Mouse (Mus musculus) midbrain, embryonic 11.5 days (tissue): ENCODE data around the gene Gna11. TPM values are rescaled to one million over a fixed set of nuclear protein-coding genes. Genes with fewer than 3 reads are reported as not detected.
A peak's percentile ranks its signal among the peaks of the same experiment; 100 is the strongest.

Experiments
- ATAC-seq: fragments of 200-750 bp; cut with Nextera tagmentation; 2 replicates; pipeline ENCODE4 v1.8.0; 2017; ENCODE audit warnings: moderate TSS enrichment, moderate library complexity; ENCODE audit not compliant: low FRiP score
- DNase-seq: peaks from one replicate; pipeline ENCODE4 v3.0.0; 2015; ENCODE audit warnings: low spot score; ENCODE audit errors: missing footprints
- H3K27ac ChIP-seq: fragments of 300-500 bp; sonication (generic); 2 replicates; pipeline ENCODE4 v1.5.1; 2014; ENCODE audit warnings: low read depth, low read length
- H3K27me3 ChIP-seq: fragments of 300-500 bp; sonication (generic); 2 replicates; pipeline ENCODE4 v1.6.1; 2014; ENCODE audit warnings: mild to moderate bottlenecking, low read length, moderate library complexity, mixed read lengths; ENCODE audit not compliant: control insufficient read depth, insufficient read depth
- H3K36me3 ChIP-seq: fragments of 300-500 bp; sonication (generic); 2 replicates; pipeline ENCODE4 v1.6.1; 2014; ENCODE audit warnings: mild to moderate bottlenecking, low read length, moderate library complexity, mixed read lengths; ENCODE audit not compliant: control insufficient read depth, insufficient read depth
- H3K4me1 ChIP-seq: fragments of 300-500 bp; sonication (generic); 2 replicates; pipeline ENCODE4 v1.6.1; 2014; ENCODE audit warnings: low read length; ENCODE audit not compliant: control insufficient read depth, insufficient read depth
- H3K4me2 ChIP-seq: fragments of 300-500 bp; sonication (generic); 2 replicates; pipeline ENCODE4 v1.6.1; 2014; ENCODE audit warnings: mild to moderate bottlenecking, moderate library complexity
- H3K4me3 ChIP-seq: fragments of 300-500 bp; sonication (generic); 2 replicates; pipeline ENCODE4 v1.5.1; 2014; ENCODE audit warnings: low read depth, low read length
- H3K9ac ChIP-seq: fragments of 300-500 bp; sonication (generic); 2 replicates; pipeline ENCODE4 v1.6.1; 2014; ENCODE audit warnings: low read length
- H3K9me3 ChIP-seq: fragments of 300-500 bp; sonication (generic); 2 replicates; pipeline ENCODE4 v1.6.1; 2016; ENCODE audit warnings: low read length; ENCODE audit not compliant: control insufficient read depth
- WGBS: fragments of 180-500 bp; shearing (Covaris S2); extraction: QIAGEN DNeasy Blood & Tissue Kit; methylation state at CpG from one replicate; pipeline ENCODE4 v1.1.7; 2014; 5-methylcytosine and 5-hydroxymethylcytosine counted together
- polyA plus RNA-seq: library from polyadenylated mRNA; unstranded; fragments of >200 nt; fragmentation: Nextera tagmentation; extraction: Ambion mirVana; gene quantifications from 2 replicates; pipeline ENCODE4 v1.2.1, GENCODE M21; 2014

Gene Gna11
- polyA plus RNA-seq, 1 experiment from 2014 or later, result 59.3 TPM

GRCm38 (mm10) chr10:81496264-81496901, 48.6 kb downstream of the Gna11 start, which contains the start of gene Ncln:
Gene Ncln, minus strand, starts transcription at chr10:81496392.
- H3K27me3 ChIP-seq, result no peaks in the 10 kb centered on the region; the same call in 1 of the 2 replicates
- WGBS, result under 1% methylated on average over 45 of the region's 45 CpGs

GRCm38 (mm10) chr10:81495616-81496263, 49.2 kb downstream of the Gna11 start:
- Histone ChIP-seq H3K27ac (peak overlapping the region; percentile 32; the same call in 1 of the 2 replicates), H3K4me3 (peak overlapping the region; percentile 83), H3K4me2 (peak overlapping the region; percentile 99), H3K4me1 (peaks cover 10% of the 10 kb centered on the region), H3K27me3 (no peaks in the 10 kb centered on the region; the same call in 1 of the 2 replicates), H3K9ac (peak overlapping the region; percentile 87), H3K36me3 (peaks cover 16% of the 10 kb centered on the region), H3K9me3 (no peaks in the 10 kb centered on the region)
- peak; percentile 87 for DNase-seq
- 2% methylated on average over 41 of the region's 41 CpGs for WGBS
- ATAC-seq, result peak; percentile 54

More at GRCm38 (mm10) chr10:81496264-81496901, 48.6 kb downstream of the Gna11 start, which contains the start of gene Ncln:
- peak within 1 kb of the TSS; percentile 32; the same call in 1 of the 2 replicates for H3K27ac ChIP-seq
- peaks cover 10% of the 10 kb centered on the region for H3K4me1 ChIP-seq
- H3K36me3 ChIP-seq, result peaks cover 12% of the 10 kb centered on the region
- H3K9ac ChIP-seq, result peak within 1 kb of the TSS; percentile 87
- DNase-seq, result peak; percentile 99
- peak; percentile 96 for ATAC-seq
- peak within 1 kb of the TSS; percentile 99 for H3K4me2 ChIP-seq
- H3K9me3 ChIP-seq, result no peaks in the 10 kb centered on the region
- H3K4me3 ChIP-seq, result peak within 1 kb of the TSS; percentile 83

GRCm38 (mm10) chr10:81495151-81495550, 49.8 kb downstream of the Gna11 start:
- Histone ChIP-seq H3K27me3 (no peaks in the 10 kb centered on the region; the same call in 1 of the 2 replicates), H3K27ac (no peak overlapping the region), H3K4me3 (peak overlapping the region; percentile 83), H3K9me3 (no peaks in the 10 kb centered on the region), H3K4me1 (peaks cover 10% of the 10 kb centered on the region), H3K9ac (peak overlapping the region; percentile 87), H3K4me2 (peak overlapping the region; percentile 99), H3K36me3 (peaks cover 22% of the 10 kb centered on the region)
- ATAC-seq, result no peak
- 81% methylated on average over 6 of the region's 6 CpGs for WGBS
- DNase-seq, result no peak

GRCm38 (mm10) chr10:81494260-81495041, 50.5 kb downstream of the Gna11 start:
- WGBS, result 87% methylated on average over 11 of the region's 11 CpGs
- no peak for DNase-seq
- Histone ChIP-seq H3K4me2 (peak overlapping the region; percentile 99), H3K27ac (no peak overlapping the region), H3K4me3 (peak overlapping the region; percentile 83; the same call in 1 of the 2 replicates), H3K9ac (peak overlapping the region; percentile 87; the same call in 1 of the 2 replicates), H3K27me3 (no peaks in the 10 kb centered on the region; the same call in 1 of the 2 replicates), H3K9me3 (no peaks in the 10 kb centered on the region), H3K36me3 (peaks cover 23% of the 10 kb centered on the region), H3K4me1 (peaks cover 10% of the 10 kb centered on the region)
- no peak for ATAC-seq

- ATAC-seq, result no peak
- Histone ChIP-seq H3K27ac (no peak overlapping the region), H3K4me3 (no peak overlapping the region), H3K4me1 (peaks cover 10% of the 10 kb centered on the region), H3K36me3 (peaks cover 27% of the 10 kb centered on the region), H3K9ac (no peak overlapping the region), H3K27me3 (no peaks in the 10 kb centered on the region; the same call in 1 of the 2 replicates), H3K9me3 (no peaks in the 10 kb centered on the region), H3K4me2 (no peak overlapping the region)
- WGBS, result 86% methylated on average over 8 of the region's 8 CpGs
- DNase-seq, result no peak
Observed at GRCm38 (mm10) chr10:81493601-81494220, 51.3 kb downstream of the Gna11 start.

- ATAC-seq, result no peak
- Histone ChIP-seq H3K4me2 (no peak overlapping the region), H3K4me3 (no peak overlapping the region), H3K9ac (no peak overlapping the region), H3K4me1 (peaks cover 10% of the 10 kb centered on the region), H3K27me3 (no peaks in the 10 kb centered on the region), H3K9me3 (no peaks in the 10 kb centered on the region), H3K36me3 (peaks cover 32% of the 10 kb centered on the region), H3K27ac (no peak overlapping the region)
- 84% methylated on average over 11 of the region's 11 CpGs for WGBS
- no peak for DNase-seq
Observed at GRCm38 (mm10) chr10:81492606-81493240, 52.3 kb downstream of the Gna11 start.

GRCm38 (mm10) chr10:81491018-81491417, 54.0 kb downstream of the Gna11 start:
- ATAC-seq, result no peak
- Histone ChIP-seq H3K36me3 (peaks cover 35% of the 10 kb centered on the region), H3K27ac (no peak overlapping the region), H3K4me1 (peaks cover 10% of the 10 kb centered on the region), H3K27me3 (no peaks in the 10 kb centered on the region), H3K4me3 (no peak overlapping the region), H3K9me3 (no peaks in the 10 kb centered on the region), H3K9ac (no peak overlapping the region), H3K4me2 (no peak overlapping the region)
- DNase-seq, result no peak
- 96% methylated on average over 9 of the region's 9 CpGs for WGBS

- DNase-seq, result no peak
- 86% methylated on average over 14 of the region's 14 CpGs for WGBS
Observed at GRCm38 (mm10) chr10:81489941-81490340, 55.0 kb downstream of the Gna11 start.

More at GRCm38 (mm10) chr10:81489941-81490340, 55.0 kb downstream of the Gna11 start:
- Histone ChIP-seq H3K4me3 (no peak overlapping the region), H3K27me3 (no peaks in the 10 kb centered on the region), H3K9ac (no peak overlapping the region), H3K27ac (no peak overlapping the region), H3K4me2 (no peak overlapping the region), H3K9me3 (no peaks in the 10 kb centered on the region), H3K4me1 (peaks cover 5% of the 10 kb centered on the region), H3K36me3 (peaks cover 35% of the 10 kb centered on the region)
- ATAC-seq, result no peak
